Mouse (Mus musculus): Measurements from ENCODE around the gene Sap25.

Sap25 gene

DNA sequence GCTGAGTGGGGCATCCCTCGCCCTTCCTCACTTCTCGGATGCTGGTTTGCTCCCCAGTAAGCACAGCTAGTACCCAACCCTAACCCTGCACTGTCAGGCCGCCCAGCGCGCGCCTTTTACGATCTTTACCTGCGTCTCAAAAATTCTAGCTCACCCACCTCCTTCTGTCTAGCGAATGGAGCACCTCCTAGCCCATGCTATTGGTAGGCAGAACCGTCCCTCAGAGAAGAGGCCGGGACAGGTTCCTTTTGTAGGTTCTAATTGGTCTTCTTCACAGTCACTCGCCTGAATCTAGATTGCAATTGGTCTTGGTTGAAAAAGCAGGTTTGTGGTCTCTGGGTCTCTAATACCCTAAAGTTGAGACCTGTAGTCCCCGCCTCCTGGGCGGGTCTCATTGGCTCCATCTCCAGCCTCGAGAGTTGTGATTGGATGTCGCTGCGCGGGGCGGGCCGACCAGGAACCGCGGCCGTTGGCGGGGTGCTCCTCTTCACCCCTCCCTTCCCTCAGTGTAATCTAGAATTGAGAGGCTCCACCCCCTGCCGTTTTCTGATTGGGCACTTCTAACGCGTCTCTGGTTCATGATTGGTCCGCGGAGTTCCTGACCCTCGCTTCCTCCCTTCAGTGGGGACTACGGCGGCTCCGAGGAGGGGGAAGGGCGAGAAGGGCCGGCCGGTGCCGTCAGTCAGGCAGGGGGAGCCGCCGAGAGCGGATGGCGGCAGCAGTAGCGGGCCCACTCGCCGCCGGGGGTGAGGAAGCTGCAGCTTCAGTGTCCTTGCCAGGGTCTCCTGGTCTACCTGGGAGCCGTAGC is 12.4 kb upstream of the Sap25 start, which contains the start of the genes Fbxo24, Lrch4 and Gm20605:
TSS of gene Fbxo24 (minus strand) at position 505 of the 808 bp plus-strand sequence.
TSS of gene Lrch4 (plus strand) at position 624 of the 808 bp plus-strand sequence.
TSS of gene Gm20605 (plus strand) at position 678 of the 808 bp plus-strand sequence.
- DNase-seq: peak; percentile 100

DNA sequence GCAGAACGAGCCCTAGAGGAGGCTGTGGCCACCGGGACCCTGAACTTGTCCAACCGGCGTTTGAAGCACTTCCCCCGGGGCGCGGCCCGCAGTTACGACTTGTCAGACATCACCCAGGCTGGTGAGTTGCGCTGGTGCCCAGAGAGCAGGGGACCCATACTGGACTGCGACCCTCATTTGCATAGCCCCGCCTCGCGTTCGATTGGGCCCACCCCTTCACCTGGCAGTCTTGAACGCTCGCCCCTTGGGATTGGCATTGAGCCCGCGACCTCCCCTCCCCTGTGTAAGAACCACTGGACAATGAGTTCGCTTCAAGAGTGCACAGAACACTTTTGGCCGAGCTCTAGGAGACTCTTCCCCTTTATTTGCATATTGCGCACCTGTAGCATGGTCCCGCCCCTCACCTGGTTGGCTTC is 11.8 kb upstream of the Sap25 start:
- no peak for DNase-seq

- no peak for DNase-seq
Measured at GRCm38 (mm10) chr5:137629906-137630545, 11.1 kb upstream of the Sap25 start.

GRCm38 (mm10) chr5:137630602-137631001 is 10.5 kb upstream of the Sap25 start:
- no peak for DNase-seq

GRCm38 (mm10) chr5:137631171-137631570 is 10.0 kb upstream of the Sap25 start:
- peak; percentile 37 for DNase-seq

GRCm38 (mm10) chr5:137631591-137631990 is 9.5 kb upstream of the Sap25 start:
- DNase-seq: no peak

GRCm38 (mm10) chr5:137633397-137634084 is 7.6 kb upstream of the Sap25 start:
- DNase-seq: no peak

DNA sequence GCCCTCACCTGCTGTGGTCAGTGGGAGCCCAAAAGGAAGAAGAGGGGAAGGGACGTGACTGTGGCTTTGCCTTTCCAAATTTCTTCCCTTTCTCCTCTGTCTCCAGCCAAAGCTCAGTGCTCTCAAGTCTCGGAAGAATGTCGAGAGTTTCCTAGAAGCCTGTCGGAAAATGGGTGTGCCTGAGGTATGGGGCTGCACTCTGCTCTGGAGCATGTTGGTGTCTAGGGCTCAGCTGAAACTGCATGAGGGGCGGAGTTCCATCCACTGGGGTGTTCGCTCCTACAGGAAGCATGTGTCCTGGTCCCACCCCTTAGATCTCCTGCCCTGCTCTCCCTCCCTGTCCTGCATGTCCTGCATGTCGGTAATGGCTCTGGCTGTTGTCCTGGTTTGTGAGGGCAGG is 1.7 kb upstream of the Sap25 start:
- DNase-seq: no peak

GRCm38 (mm10) chr5:137642886-137643285 is 1.8 kb downstream of the Sap25 start:
- no peak for DNase-seq

DNA sequence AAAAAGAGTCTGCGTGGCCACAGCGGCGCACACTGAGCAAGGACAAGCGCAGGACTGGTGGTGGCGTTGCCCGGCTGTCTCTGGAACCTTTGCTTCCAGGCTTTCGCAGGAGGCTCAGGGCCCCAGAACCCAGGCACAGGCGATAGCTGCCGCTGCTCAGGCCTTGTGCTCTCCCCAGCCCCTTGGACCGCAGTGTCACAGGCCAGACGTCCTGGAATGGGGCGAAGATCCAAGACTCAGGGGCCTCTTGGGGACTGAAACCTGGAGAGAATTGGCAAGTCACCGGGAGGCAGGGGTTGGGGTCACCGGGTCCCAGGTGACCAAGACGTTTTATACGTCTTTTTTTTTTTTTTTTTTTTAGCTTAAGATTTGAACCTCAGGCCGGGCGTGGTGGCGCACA is 3.4 kb downstream of the Sap25 start:
- DNase-seq: no peak

DNA sequence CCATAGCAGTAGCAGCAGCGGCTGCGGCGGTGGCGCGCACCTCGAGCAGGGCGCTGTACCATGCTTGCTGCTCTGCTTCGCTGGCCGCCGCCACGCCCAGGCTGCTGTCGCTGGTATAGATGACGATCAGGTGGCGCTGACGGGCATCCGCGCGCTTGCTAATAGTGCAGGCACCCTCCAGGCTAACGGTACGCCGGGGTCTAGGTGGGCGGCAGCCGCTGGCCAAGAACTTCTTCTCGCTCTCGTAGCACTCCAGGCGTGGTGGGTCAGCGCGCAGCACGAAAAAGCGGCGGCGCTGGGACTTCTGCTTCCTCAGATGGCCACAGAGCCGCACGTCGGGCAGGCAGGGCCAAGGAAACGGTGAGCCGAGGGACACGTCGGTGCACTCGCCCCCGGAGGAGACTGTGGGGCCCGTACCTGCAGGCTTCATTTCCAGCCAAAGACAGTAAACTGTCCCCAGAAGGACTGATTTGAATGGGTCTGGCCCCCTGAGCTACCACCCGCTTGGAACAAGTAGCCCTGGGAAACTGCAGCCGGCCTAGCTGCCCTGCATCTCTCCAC is 4.0 kb downstream of the Sap25 start:
- DNase-seq: no peak

- DNase-seq: no peak
Measured at GRCm38 (mm10) chr5:137645652-137646091, 4.5 kb downstream of the Sap25 start, which contains the start of gene Irs3. Gene Irs3, minus strand, starts transcription at chr5:137645714.

GRCm38 (mm10) chr5:137647827-137648601 is 6.9 kb downstream of the Sap25 start:
- DNase-seq: no peak

GRCm38 (mm10) chr5:137649251-137649650 is 8.1 kb downstream of the Sap25 start:
- no peak for DNase-seq

DNA sequence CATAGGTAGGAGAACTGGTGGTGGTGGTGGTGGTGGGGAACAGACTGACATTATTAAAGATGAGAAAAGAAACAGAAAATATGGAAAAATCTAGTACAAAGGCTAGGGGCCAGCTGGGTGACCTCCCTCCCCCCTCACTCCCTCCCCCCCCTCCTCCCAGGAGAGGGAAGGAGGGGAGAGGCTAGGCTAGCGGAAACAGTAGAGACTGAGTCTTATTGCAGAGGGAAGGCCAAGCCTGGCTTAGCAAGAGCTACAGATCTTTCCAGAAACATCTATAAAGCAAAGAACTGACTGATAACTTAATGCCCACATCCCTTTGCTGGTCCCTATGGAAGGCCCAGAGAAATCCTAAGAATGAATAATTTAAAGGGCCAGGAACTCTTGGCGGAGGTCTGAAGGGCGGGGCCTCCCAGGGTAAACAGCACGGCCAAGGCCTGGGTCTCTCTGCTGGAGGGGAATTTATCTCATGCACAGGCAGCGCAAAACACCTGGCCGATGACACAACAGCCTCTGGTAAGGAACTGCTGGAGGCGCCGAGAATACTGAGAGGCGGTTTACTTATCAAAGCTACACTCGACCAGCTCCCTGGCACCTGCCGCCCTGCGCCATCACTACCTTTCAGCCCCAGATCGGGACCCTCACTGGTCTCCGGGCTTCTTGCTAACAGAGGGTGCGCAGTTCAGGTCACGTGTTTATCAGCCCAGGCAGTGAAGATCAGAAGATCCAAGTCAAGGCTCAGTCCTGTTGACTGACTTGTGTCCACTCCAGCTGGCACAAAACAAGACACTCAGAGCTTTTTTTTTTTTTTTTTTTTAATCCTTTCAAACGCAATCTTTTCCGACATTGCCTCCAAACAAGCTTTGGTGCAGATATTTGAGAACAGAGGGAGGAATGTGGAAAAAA is 8.8 kb downstream of the Sap25 start:
- DNase-seq: no peak

DNA sequence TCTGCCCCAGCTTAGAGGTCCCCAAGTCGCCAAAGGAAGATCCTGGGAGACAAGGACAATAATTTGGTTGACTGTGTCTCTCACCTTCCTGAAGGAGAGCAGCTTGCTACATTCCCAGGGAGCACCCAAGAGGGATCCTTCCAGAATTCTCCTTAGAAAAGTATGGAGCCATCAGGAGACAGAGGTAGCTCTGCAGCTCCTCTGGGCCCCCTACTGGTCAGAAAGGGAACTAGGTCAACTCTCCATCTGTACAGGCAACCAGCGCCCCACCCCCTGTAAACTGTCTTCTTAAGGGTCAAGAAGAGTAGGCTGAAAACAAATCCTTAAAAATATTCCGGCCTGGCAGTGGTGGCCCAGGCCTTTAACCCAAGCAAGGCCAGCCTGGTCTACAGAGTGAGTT is 11.3 kb downstream of the Sap25 start:
- peak; percentile 58 for DNase-seq

GRCm38 (mm10) chr5:137653366-137653765 is 12.2 kb downstream of the Sap25 start:
- DNase-seq: no peak

GRCm38 (mm10) chr5:137654746-137655145 is 13.6 kb downstream of the Sap25 start:
- no peak for DNase-seq

GRCm38 (mm10) chr5:137656977-137657376 is 15.8 kb downstream of the Sap25 start:
- peak; percentile 83 for DNase-seq

DNA sequence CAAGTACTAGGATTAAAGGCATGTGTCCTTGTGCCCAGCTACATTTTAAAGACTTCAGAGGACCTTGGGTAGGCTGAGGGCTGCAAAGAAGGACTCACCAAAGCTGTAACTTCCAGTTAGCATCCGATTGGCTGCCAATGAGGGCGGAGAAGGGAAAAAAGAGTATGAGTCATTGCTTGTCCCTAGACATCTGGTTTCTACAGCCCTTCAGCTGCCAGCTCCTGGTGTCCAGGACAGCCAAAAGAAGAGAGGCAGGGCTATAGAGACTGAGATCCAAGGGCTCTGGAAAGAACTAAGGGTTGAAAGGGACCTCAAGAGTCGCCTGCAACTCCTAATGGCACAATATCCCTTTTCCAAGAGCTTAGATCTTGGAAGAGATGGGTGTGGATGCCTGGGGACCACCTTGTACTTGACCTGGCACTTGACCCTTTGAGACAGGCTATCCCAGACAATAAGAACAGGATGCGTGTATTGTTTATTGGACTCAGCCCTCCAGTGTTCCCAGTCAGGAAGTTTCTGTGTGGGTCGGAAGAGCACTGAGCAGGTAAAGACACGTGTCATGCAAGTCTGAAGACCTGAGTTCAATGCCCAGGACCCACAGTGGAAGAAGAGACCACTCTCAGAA is 19.0 kb downstream of the Sap25 start:
- DNase-seq: peak; percentile 43

DNA sequence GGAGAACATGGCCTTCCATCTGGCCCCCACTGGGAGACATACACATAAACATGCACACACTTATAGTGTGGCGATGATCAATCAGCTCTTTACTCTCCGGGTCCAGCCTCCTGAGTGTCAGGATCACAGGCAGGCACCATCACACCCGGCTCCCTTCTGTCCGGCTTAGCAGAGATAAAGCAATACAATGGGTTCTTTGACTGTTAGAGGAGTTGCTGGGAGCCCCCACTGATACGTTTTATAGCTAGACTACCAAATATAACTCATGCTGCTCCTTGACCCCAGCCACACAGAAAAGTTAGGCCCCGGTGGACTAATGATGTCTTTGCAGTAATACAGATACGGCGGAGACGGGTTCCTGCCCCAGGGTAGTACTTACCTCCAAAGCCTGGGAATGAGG is 21.9 kb downstream of the Sap25 start:
- DNase-seq: no peak
